Comparison of ENCODE assay signal across 8 mouse cellular contexts in genomic region chr13:73327827-73328698, GRCm38 (mm10). TPM values are rescaled to one million over a fixed set of nuclear protein-coding genes. Genes with fewer than 3 reads are reported as not detected.
A peak's percentile ranks its signal among the peaks of the same experiment; 100 is the strongest.
DNase-seq lines count a peak whose midpoint lies in the region; ATAC-seq lines count a peak whose summit lies in the region.

TSS of gene Mrpl36 (plus strand) at chr13:73328513.
TSS of gene Ndufs6 (minus strand) at chr13:73328542.

- WGBS in heart, embryonic 13.5 days, result 1% methylated on average over 45 of the region's 45 CpGs
- under 1% methylated on average over 45 of the region's 45 CpGs for WGBS in liver, embryonic 13.5 days (ENCODE audit: insufficient replicate concordance)
- 2% methylated on average over 45 of the region's 45 CpGs for WGBS in stomach, embryonic 16.5 days

- ATAC-seq in erythroid progenitor cell, adult 5-6 weeks (replicated peaks; ENCODE audit: low FRiP score, poor library complexity, severe bottlenecking), result peak; percentile 90
- ATAC-seq in heart, embryonic 13.5 days (ENCODE audit: extremely low read depth, insufficient number of reproducible peaks, low FRiP score, low TSS enrichment), result peak; percentile 70; the same call in 1 of the 2 replicates
- ATAC-seq in liver, embryonic 13.5 days (ENCODE audit: low read depth), result peak; percentile 78
- peak; percentile 88 for ATAC-seq in stomach, embryonic 16.5 days (ENCODE audit: insufficient read depth, low FRiP score)

- H3K4me2 ChIP-seq in heart, embryonic 13.5 days, result peak within 1 kb of the TSS; percentile 89
- peak within 1 kb of the TSS; percentile 84 for H3K4me2 ChIP-seq in liver, embryonic 13.5 days
- peak within 1 kb of the TSS; percentile 69 for H3K4me2 ChIP-seq in stomach, embryonic 16.5 days (ENCODE audit: low read depth, low read length)

- H3K9me3 ChIP-seq in heart, embryonic 13.5 days, result no peaks in the 10 kb centered on the region
- H3K9me3 ChIP-seq in liver, embryonic 13.5 days (replicated peaks), result no peaks in the 10 kb centered on the region
- H3K9me3 ChIP-seq in stomach, embryonic 16.5 days (replicated peaks; ENCODE audit: control insufficient read depth, low read length), result no peaks in the 10 kb centered on the region

- H3K27me3 ChIP-seq in heart, embryonic 13.5 days (replicated peaks), result no peaks in the 10 kb centered on the region
- H3K27me3 ChIP-seq in liver, embryonic 13.5 days, result no peaks in the 10 kb centered on the region
- no peaks in the 10 kb centered on the region for H3K27me3 ChIP-seq in stomach, embryonic 16.5 days (ENCODE audit: control insufficient read depth, insufficient read depth, low read length)

- peak; percentile 97 for DNase-seq in CD4-positive helper T cell, adult 2 months (ENCODE audit: low read depth, low spot score)
- DNase-seq in brain, embryonic 18.5 days (ENCODE audit: low read depth, low spot score), result peak; percentile 77
- peak; percentile 94 for DNase-seq in kidney, postnatal 14 days
- peak; percentile 89 for DNase-seq in liver, embryonic 13.5 days
- peak; percentile 90 for DNase-seq in neural tube, embryonic 10.5 days (ENCODE audit: extremely low spot score, low spot score)

- peaks cover 44% of the 10 kb centered on the region for H3K36me3 ChIP-seq in heart, embryonic 13.5 days
- H3K36me3 ChIP-seq in liver, embryonic 13.5 days, result peaks cover 38% of the 10 kb centered on the region
- H3K36me3 ChIP-seq in stomach, embryonic 16.5 days (ENCODE audit: control insufficient read depth, insufficient read depth, low read length), result no peaks in the 10 kb centered on the region

- peak within 1 kb of the TSS; percentile 90 for H3K9ac ChIP-seq in heart, embryonic 13.5 days
- H3K9ac ChIP-seq in liver, embryonic 13.5 days, result peak within 1 kb of the TSS; percentile 84
- H3K9ac ChIP-seq in stomach, embryonic 16.5 days (ENCODE audit: low read length), result peak within 1 kb of the TSS; percentile 81

- H3K4me1 ChIP-seq in heart, embryonic 13.5 days, result peaks cover 72% of the 10 kb centered on the region
- H3K4me1 ChIP-seq in liver, embryonic 13.5 days (replicated peaks), result peaks cover 57% of the 10 kb centered on the region
- peaks cover 20% of the 10 kb centered on the region for H3K4me1 ChIP-seq in stomach, embryonic 16.5 days (ENCODE audit: control insufficient read depth, insufficient read depth, low read length)

- H3K4me3 ChIP-seq in heart, embryonic 13.5 days, result peak within 1 kb of the TSS; percentile 74
- peak within 1 kb of the TSS; percentile 88 for H3K4me3 ChIP-seq in liver, embryonic 13.5 days (replicated peaks)
- H3K4me3 ChIP-seq in stomach, embryonic 16.5 days (replicated peaks; ENCODE audit: low read length), result peak within 1 kb of the TSS; percentile 84

- H3K27ac ChIP-seq in heart, embryonic 13.5 days (replicated peaks), result peak within 1 kb of the TSS; percentile 78
- H3K27ac ChIP-seq in liver, embryonic 13.5 days, result peak within 1 kb of the TSS; percentile 76
- peak within 1 kb of the TSS; percentile 63 for H3K27ac ChIP-seq in stomach, embryonic 16.5 days (ENCODE audit: low read length)

RNA-seq across cellular contexts. Expression of gene Mrpl36, which starts in this region (rescaled TPM):
- 25.9 and 28.9 TPM in 2 replicates for total RNA-seq in erythroid progenitor cell, adult 5-6 weeks (2015; ENCODE audit: low replicate concordance)
- total RNA-seq in erythroid progenitor cell, adult 5-6 weeks (2017; ENCODE audit: low replicate concordance), result 4.2 and 7.8 TPM in 2 replicates
- polyA plus RNA-seq in heart, embryonic 13.5 days (2015; fragmentation: Nextera tagmentation; extraction: Ambion mirVana), result 152 and 174 TPM in 2 replicates
- 124 and 132 TPM in 2 replicates for polyA plus RNA-seq in liver, embryonic 13.5 days (2015; fragmentation: Nextera tagmentation; extraction: Ambion mirVana)
- 122 and 125 TPM in 2 replicates for polyA plus RNA-seq in stomach, embryonic 16.5 days (2015; fragmentation: Nextera tagmentation; extraction: Ambion mirVana)

RNA-seq across cellular contexts. Expression of gene Ndufs6, which starts in this region (rescaled TPM):
- 57.4 and 76.8 TPM in 2 replicates for total RNA-seq in erythroid progenitor cell, adult 5-6 weeks (2015; ENCODE audit: low replicate concordance)
- 37.9 and 55.8 TPM in 2 replicates for total RNA-seq in erythroid progenitor cell, adult 5-6 weeks (2017; ENCODE audit: low replicate concordance)
- 642 and 746 TPM in 2 replicates for polyA plus RNA-seq in heart, embryonic 13.5 days (2015; fragmentation: Nextera tagmentation; extraction: Ambion mirVana)
- 271 and 302 TPM in 2 replicates for polyA plus RNA-seq in liver, embryonic 13.5 days (2015; fragmentation: Nextera tagmentation; extraction: Ambion mirVana)
- 368 and 371 TPM in 2 replicates for polyA plus RNA-seq in stomach, embryonic 16.5 days (2015; fragmentation: Nextera tagmentation; extraction: Ambion mirVana)

Comparison
In these comparisons a context has a peak if more than half of its experiments do, and no peak if none do; other contexts are left out.
1. Peak in every context shown above with its lines: DNase-seq, ATAC-seq, H3K4me3 ChIP-seq and H3K27ac ChIP-seq.